Mouse (Mus musculus) liver, embryonic 16.5 days (tissue): ENCODE measurements around the gene Mylpf. TPM values are rescaled to one million over a fixed set of nuclear protein-coding genes. Genes with fewer than 3 reads are reported as not detected.

Experiments used
- ATAC-seq: fragments of 200-750 bp; cut with Nextera tagmentation; 2 replicates; pipeline ENCODE4 v1.8.0; 2017; ENCODE audit warnings: low read depth, mild to moderate bottlenecking, moderate number of reproducible peaks, moderate library complexity
- H3K27ac ChIP-seq: fragments of 300-500 bp; sonication (generic); 2 replicates; pipeline ENCODE4 v1.5.1; 2014; ENCODE audit warnings: mild to moderate bottlenecking, low read length
- H3K27me3 ChIP-seq: fragments of 300-500 bp; sonication (generic); 2 replicates; pipeline ENCODE4 v1.6.1; 2014; ENCODE audit warnings: low read depth, low read length, mixed read lengths; ENCODE audit not compliant: control insufficient read depth, insufficient read depth
- H3K36me3 ChIP-seq: fragments of 300-500 bp; sonication (generic); 2 replicates; pipeline ENCODE4 v1.6.1; 2014; ENCODE audit warnings: mild to moderate bottlenecking; ENCODE audit not compliant: control insufficient read depth, insufficient read depth
- H3K4me1 ChIP-seq: fragments of 300-500 bp; sonication (generic); 2 replicates; pipeline ENCODE4 v1.6.1; 2014; ENCODE audit warnings: low read depth, low read length, mixed read lengths; ENCODE audit not compliant: control insufficient read depth
- H3K4me2 ChIP-seq: fragments of 300-500 bp; sonication (generic); 2 replicates; pipeline ENCODE4 v1.6.1; 2014; ENCODE audit warnings: low read depth, low read length, mixed read lengths
- H3K4me3 ChIP-seq: fragments of 300-500 bp; sonication (generic); 2 replicates; pipeline ENCODE4 v1.5.1; 2014; ENCODE audit warnings: low read depth, mild to moderate bottlenecking, low read length
- H3K9ac ChIP-seq: fragments of 300-500 bp; sonication (generic); 2 replicates; pipeline ENCODE4 v1.6.1; 2014; ENCODE audit warnings: low read depth, low read length
- H3K9me3 ChIP-seq: fragments of 300-500 bp; sonication (generic); replicated peaks from 2 replicates; pipeline ENCODE4 v1.6.1; 2016; ENCODE audit warnings: low read length; ENCODE audit not compliant: control insufficient read depth
- WGBS: fragments of 180-500 bp; shearing (Covaris S2); extraction: QIAGEN DNeasy Blood & Tissue Kit; methylation state at CpG from one replicate; pipeline ENCODE4 v1.1.7; 2014; ENCODE audit not compliant: insufficient replicate concordance; 5-methylcytosine and 5-hydroxymethylcytosine counted together
- polyA plus RNA-seq: library from polyadenylated mRNA; unstranded; fragments of >200 nt; fragmentation: Nextera tagmentation; extraction: Ambion mirVana; gene quantifications from 2 replicates; pipeline ENCODE4 v1.2.1, GENCODE M21; 2015

Gene Mylpf
- polyA plus RNA-seq, 1 experiment from 2014 or later, result 92.3 TPM

GRCm38 (mm10) chr7:127259186-127259905, 50.7 kb downstream of the Mylpf start:
- Histone ChIP-seq H3K36me3 (no peaks in the 10 kb centered on the region; the same call in 1 of the 2 replicates), H3K9ac (no peak overlapping the region), H3K9me3 (no peaks in the 10 kb centered on the region), H3K4me2 (peak overlapping the region; percentile 90), H3K27me3 (no peaks in the 10 kb centered on the region), H3K4me3 (peak overlapping the region; percentile 84), H3K4me1 (peaks cover 48% of the 10 kb centered on the region), H3K27ac (no peak overlapping the region)
- no peak for ATAC-seq
- WGBS, result 59% methylated on average over 8 of the region's 8 CpGs

- ATAC-seq, result peak; percentile 96
- Histone ChIP-seq H3K27ac (peak within 1 kb of the TSS; percentile 65), H3K4me1 (peaks cover 37% of the 10 kb centered on the region), H3K9me3 (no peaks in the 10 kb centered on the region), H3K36me3 (no peaks in the 10 kb centered on the region; the same call in 1 of the 2 replicates), H3K9ac (peak within 1 kb of the TSS; percentile 81), H3K4me2 (peak within 1 kb of the TSS; percentile 91), H3K4me3 (peak within 1 kb of the TSS; percentile 84), H3K27me3 (no peaks in the 10 kb centered on the region)
- WGBS, result under 1% methylated on average over 50 of the region's 50 CpGs
Measured at GRCm38 (mm10) chr7:127260309-127261111, 51.8 kb downstream of the Mylpf start, which contains the start of gene Dctpp1. Gene Dctpp1, minus strand, starts transcription at chr7:127260709.

GRCm38 (mm10) chr7:127262218-127262961, 53.7 kb downstream of the Mylpf start:
- no peak overlapping the region for H3K4me3 ChIP-seq
- H3K4me1 ChIP-seq, result peaks cover 33% of the 10 kb centered on the region
- WGBS, result 37% methylated on average over 10 of the region's 10 CpGs
- ATAC-seq, result no peak
- H3K9me3 ChIP-seq, result no peaks in the 10 kb centered on the region
- H3K36me3 ChIP-seq, result no peaks in the 10 kb centered on the region
- no peak overlapping the region for H3K4me2 ChIP-seq
- no peaks in the 10 kb centered on the region for H3K27me3 ChIP-seq
- H3K9ac ChIP-seq, result no peak overlapping the region
- H3K27ac ChIP-seq, result no peak overlapping the region

DNA sequence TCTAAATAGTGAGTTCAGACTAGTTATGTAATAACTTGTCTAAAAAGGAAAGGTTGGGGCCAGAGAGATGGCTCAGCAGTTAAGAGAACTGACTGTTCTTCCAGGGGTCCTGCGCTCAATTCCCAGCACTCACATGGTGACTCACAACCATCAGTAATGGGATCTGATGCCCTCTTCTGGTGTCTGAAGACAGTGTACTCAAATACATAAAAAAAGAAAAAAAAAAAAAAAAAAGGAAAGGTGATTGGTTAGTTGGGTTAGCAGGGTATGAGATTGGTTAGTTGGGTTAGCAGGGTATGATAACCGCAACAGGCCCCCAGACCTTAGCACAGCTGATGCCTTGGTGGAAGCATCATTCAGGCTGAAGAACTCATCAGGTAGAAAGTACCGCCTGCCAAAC, 54.8 kb downstream of the Mylpf start:
- Histone ChIP-seq H3K4me2 (no peak overlapping the region), H3K27me3 (no peaks in the 10 kb centered on the region), H3K27ac (no peak overlapping the region), H3K4me1 (peaks cover 33% of the 10 kb centered on the region), H3K36me3 (no peaks in the 10 kb centered on the region), H3K4me3 (no peak overlapping the region), H3K9me3 (no peaks in the 10 kb centered on the region; the same call in 1 of the 2 replicates), H3K9ac (no peak overlapping the region)
- WGBS, result 93% methylated on average over 3 of the region's 3 CpGs
- no peak for ATAC-seq

Other genes starting within 250 kb of the Mylpf start
- 39.5 and 42.6 TPM in 2 replicates for gene Cdipt, start 233.0 kb upstream of the Mylpf start, polyA plus RNA-seq
- gene Cdiptos, start 232.8 kb upstream of the Mylpf start, polyA plus RNA-seq, result 0.30 and 0.74 TPM in 2 replicates
- gene Mvp, start 194.3 kb upstream of the Mylpf start, polyA plus RNA-seq, result 7.7 and 8.9 TPM in 2 replicates
- not detected in 2 replicates for gene Pagr1b, start 192.4 kb upstream of the Mylpf start, polyA plus RNA-seq
- gene Pagr1a, start 191.5 kb upstream of the Mylpf start, polyA plus RNA-seq, result 17.2 and 24.3 TPM in 2 replicates
- gene Gm42742, start 187.8 kb upstream of the Mylpf start, polyA plus RNA-seq, result 10.7 and 17.7 TPM in 2 replicates
- gene Prrt2, start 187.7 kb upstream of the Mylpf start, polyA plus RNA-seq, result 0.24 and 0.67 TPM in 2 replicates
- gene Maz, start 181.9 kb upstream of the Mylpf start, polyA plus RNA-seq, result 19.5 and 20.9 TPM in 2 replicates
- gene Kif22, start 166.4 kb upstream of the Mylpf start, polyA plus RNA-seq, result 102 and 103 TPM in 2 replicates
- gene Zg16, start 121.6 kb upstream of the Mylpf start, polyA plus RNA-seq, result 0.58 TPM in 1 of 2 replicates, not detected in the other
- gene AI467606, start 117.5 kb upstream of the Mylpf start, polyA plus RNA-seq, result 8.1 and 8.7 TPM in 2 replicates
- gene Qprt, start 86.7 kb upstream of the Mylpf start, polyA plus RNA-seq, result 74.1 and 76.6 TPM in 2 replicates
- 5.5 and 6.3 TPM in 2 replicates for gene Spn, start 71.1 kb upstream of the Mylpf start, polyA plus RNA-seq
- gene Cd2bp2, start 12.8 kb upstream of the Mylpf start, polyA plus RNA-seq, result 17.4 and 18.1 TPM in 2 replicates
- gene Tbc1d10b, start 422 bp upstream of the Mylpf start, polyA plus RNA-seq, result 13.7 and 15.1 TPM in 2 replicates
- 5.7 and 5.9 TPM in 2 replicates for gene Zfp553, start 24.2 kb downstream of the Mylpf start, polyA plus RNA-seq
- gene Sept1, start 24.2 kb downstream of the Mylpf start, polyA plus RNA-seq, result 10.1 and 11.1 TPM in 2 replicates
- gene Zfp771, start 35.4 kb downstream of the Mylpf start, polyA plus RNA-seq, result 11.0 and 13.8 TPM in 2 replicates
- gene Dctpp1, start 51.8 kb downstream of the Mylpf start, polyA plus RNA-seq, result 79.8 and 83.4 TPM in 2 replicates
- 164 and 180 TPM in 2 replicates for gene Sephs2, start 65.2 kb downstream of the Mylpf start, polyA plus RNA-seq
- 5.4 and 6.7 TPM in 2 replicates for gene Itgal, start 87.4 kb downstream of the Mylpf start, polyA plus RNA-seq
- gene Zfp768, start 136.7 kb downstream of the Mylpf start, polyA plus RNA-seq, result 4.1 and 4.2 TPM in 2 replicates
- 1.7 and 2.0 TPM in 2 replicates for gene Zfp747, start 167.2 kb downstream of the Mylpf start, polyA plus RNA-seq
- 1.3 TPM in 2 replicates for gene 9130019O22Rik, start 178.3 kb downstream of the Mylpf start, polyA plus RNA-seq
- 1.8 and 1.9 TPM in 2 replicates for gene E430018J23Rik, start 184.7 kb downstream of the Mylpf start, polyA plus RNA-seq
- gene Zfp764, start 197.9 kb downstream of the Mylpf start, polyA plus RNA-seq, result 1.3 and 1.4 TPM in 2 replicates
- 8.0 and 8.3 TPM in 2 replicates for gene Zfp688, start 213.2 kb downstream of the Mylpf start, polyA plus RNA-seq
- gene Zfp689, start 240.3 kb downstream of the Mylpf start, polyA plus RNA-seq, result 2.2 and 2.9 TPM in 2 replicates